Mouse (Mus musculus) lung, postnatal 25 days (tissue): ENCODE results near the gene Trim7.
A peak's percentile ranks its signal among the peaks of the same experiment; 100 is the strongest.
"Not testable (repeated sequence)": the region's sequence is repeated elsewhere in the genome, so short reads cannot be mapped to it uniquely, and the experiment has no call there.

Experiments
- DNase-seq: peaks from one replicate; pipeline ENCODE4 v3.0.0; 2022; ENCODE audit warnings: low spot score

Trim7 gene

DNA sequence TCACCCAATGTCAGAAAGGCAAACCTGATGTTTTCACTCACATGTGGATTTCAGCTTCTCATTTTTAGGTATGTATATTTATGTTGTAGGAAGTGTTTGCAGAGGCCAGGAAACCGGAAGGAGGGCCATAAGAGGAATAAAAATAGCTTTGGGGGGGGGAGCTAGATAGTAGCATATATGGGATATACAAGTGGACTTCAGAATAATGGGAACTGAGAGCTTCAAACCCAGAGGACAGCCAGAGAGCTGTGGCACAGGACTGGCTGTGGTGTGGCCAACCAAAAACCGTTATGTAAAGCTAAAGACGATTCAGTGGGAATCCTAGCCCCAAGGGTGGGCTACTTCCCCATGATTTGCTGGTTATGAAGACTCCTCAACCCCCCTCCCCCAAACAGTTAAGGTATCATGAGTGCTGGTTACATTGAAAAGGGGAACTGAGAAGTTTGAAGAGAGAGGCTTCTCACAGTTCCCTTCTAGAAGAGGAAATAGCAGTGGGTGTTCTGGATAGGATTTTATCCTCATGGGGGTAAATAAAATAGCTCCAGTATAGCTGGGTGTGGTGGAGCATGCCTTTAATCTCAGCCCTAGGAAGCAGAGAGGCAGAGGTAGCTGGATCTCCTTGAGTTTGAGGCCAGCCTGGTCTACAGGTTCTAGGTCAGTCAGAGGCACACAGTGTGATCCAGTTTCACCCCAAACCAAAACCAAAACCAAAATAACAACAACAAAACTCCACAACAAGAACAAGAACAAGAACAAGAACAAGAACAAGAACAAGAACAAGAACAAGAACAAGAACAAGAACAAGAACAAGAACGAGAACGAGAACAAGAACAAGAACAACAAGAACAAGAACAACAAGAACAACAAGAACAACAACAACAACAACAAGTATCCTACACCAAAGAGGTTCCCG is 75.0 kb downstream of the Trim7 start:
- DNase-seq = peak; percentile 10

DNA sequence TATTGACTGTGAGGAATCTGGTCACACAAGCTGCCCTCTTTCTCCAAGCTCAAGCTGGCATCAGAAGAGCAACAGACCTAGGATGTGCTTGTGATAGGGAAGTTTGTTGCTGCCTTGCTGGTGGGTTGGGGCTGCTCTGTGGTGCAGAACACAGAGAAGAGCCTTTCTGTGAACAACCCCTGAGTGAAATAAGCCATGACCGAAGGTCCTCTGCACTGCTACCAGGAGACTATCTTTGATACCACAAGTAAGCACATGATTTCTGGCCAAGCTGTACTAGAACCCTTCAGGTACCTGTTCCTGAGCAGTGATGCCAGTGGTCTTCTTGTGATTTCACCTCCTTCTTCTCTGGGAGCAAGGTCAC is 75.6 kb downstream of the Trim7 start:
- DNase-seq = not testable (repeated sequence)
